Mouse (Mus musculus): ENCODE results near the gene Pafah1b2. TPM values are rescaled to one million over a fixed set of nuclear protein-coding genes. Genes with fewer than 3 reads are reported as not detected.
A peak's percentile ranks its signal among the peaks of the same experiment; 100 is the strongest.

The Pafah1b2 gene
- polyA plus RNA-seq, 1 experiment, result 111 TPM

DNA sequence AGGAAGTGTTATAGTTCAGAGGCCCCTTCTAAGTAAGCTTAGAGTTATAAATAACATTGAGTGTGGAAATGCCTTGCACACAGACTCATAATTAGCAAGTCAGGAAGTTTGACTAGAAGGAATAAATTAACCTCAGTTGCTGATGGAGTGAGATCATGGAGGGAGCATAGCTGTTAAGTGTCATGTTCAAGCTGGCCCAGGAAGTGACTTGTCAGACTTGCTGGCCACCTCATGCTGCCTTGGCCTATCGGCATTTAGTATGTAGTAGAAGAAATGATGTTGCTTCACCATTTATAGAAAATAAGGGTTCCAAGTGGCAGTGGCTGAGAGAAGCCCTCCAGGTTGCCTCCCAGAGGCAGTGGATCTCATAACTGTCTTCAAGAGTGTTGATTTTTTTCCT, 20.6 kb upstream of the Pafah1b2 start:
- Histone ChIP-seq H3K27me3 (ENCODE audit: control insufficient read depth, insufficient read depth, low read length) (no peaks in the 10 kb centered on the region), H3K4me1 (ENCODE audit: control insufficient read depth, insufficient read depth, low read length) (peaks cover 25% of the 10 kb centered on the region), H3K4me3 (replicated peaks; ENCODE audit: insufficient read depth, low read depth, low read length) (no peak overlapping the region), H3K27ac (ENCODE audit: insufficient read depth, low read length) (no peak overlapping the region)
- DNase-seq, result no peak
- WGBS, result 45% methylated on average over 1 of the region's 1 CpGs
- no peak for TF ChIP-seq POLR2A (IDR thresholded peaks at IDR 0.05; ENCODE audit: borderline replicate concordance, insufficient read depth, low read length)
- no peak for TF ChIP-seq CTCF (IDR thresholded peaks at IDR 0.05; ENCODE audit: borderline replicate concordance, insufficient read depth, low read depth, low read length)

DNA sequence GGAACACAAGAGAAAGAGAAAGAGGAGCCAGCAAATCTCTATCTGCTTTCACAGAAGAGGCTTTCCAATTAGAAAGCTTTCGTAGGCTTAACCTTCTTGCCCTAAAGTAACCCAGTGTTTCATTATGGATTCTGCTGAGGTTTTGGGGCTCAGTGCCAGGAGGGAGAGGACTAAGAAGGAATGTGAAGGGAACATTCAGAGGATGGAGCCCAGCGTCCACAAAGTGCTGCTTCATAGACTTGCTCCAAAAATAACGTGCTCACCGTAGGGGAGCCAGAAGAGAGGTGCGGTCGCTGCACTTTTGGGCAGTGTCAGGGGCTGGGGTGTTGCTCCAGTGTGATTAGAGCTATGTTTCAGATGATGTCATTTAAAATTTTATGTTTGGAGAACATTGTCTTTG, 19.7 kb upstream of the Pafah1b2 start:
- DNase-seq, result peak in 1 of 2 experiments; percentile 40
- Histone ChIP-seq H3K4me3 (replicated peaks; ENCODE audit: insufficient read depth, low read depth, low read length) (no peak overlapping the region), H3K4me1 (ENCODE audit: control insufficient read depth, insufficient read depth, low read length) (peaks cover 27% of the 10 kb centered on the region), H3K27ac (ENCODE audit: insufficient read depth, low read length) (no peak overlapping the region), H3K27me3 (ENCODE audit: control insufficient read depth, insufficient read depth, low read length) (no peaks in the 10 kb centered on the region)
- WGBS, result 14% methylated on average over 6 of the region's 6 CpGs
- no peak for TF ChIP-seq POLR2A (IDR thresholded peaks at IDR 0.05; ENCODE audit: borderline replicate concordance, insufficient read depth, low read length)
- TF ChIP-seq CTCF (IDR thresholded peaks at IDR 0.05; ENCODE audit: borderline replicate concordance, insufficient read depth, low read depth, low read length), result no peak

DNA sequence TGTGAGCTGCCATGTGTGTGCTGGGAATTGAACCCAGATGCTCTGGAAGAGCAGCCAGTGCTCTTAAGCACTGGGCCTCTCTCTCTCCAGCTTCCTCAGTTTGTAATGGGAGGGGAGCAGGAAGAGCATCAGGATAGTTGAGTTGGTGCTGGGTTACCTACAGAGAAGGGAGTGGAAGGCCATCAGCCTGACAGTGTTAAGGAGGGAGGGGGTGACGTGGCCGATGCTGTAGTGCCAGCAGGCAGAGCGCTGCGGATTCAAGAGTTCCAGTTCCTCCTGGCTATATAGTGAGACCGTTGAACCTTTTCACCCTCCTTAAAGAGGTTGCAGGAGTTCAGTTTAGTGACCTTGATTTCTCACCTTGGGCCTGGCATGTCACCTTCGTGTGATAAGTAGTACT, 18.5 kb upstream of the Pafah1b2 start:
- Histone ChIP-seq H3K4me1 (ENCODE audit: control insufficient read depth, insufficient read depth, low read length) (peaks cover 27% of the 10 kb centered on the region), H3K27me3 (ENCODE audit: control insufficient read depth, insufficient read depth, low read length) (no peaks in the 10 kb centered on the region), H3K27ac (ENCODE audit: insufficient read depth, low read length) (no peak overlapping the region), H3K4me3 (replicated peaks; ENCODE audit: insufficient read depth, low read depth, low read length) (no peak overlapping the region)
- WGBS, result 82% methylated on average over 6 of the region's 6 CpGs
- DNase-seq, result no peak
- TF ChIP-seq POLR2A (IDR thresholded peaks at IDR 0.05; ENCODE audit: borderline replicate concordance, insufficient read depth, low read length) (no peak), CTCF (IDR thresholded peaks at IDR 0.05; ENCODE audit: borderline replicate concordance, insufficient read depth, low read depth, low read length) (no peak)

DNA sequence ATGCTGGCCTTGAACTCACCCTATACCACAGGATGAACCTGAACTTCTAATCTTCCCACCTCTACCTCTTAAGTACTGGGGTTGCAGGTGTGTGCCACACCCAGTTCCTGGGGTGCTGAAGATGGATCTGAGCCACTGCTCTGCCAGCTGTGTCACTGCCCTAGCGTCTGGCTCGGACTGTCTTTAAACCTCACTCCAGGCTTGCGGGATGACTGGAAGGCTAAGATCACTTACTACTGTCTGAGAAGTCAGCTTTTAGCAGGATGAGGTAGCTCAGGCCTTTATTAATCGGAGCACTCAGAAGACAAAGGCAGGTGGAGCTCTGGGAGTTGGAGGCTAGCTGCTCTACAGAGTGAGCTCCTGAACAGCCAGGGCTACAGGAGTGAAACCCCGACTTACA, 17.7 kb upstream of the Pafah1b2 start:
- no peak for DNase-seq
- Histone ChIP-seq H3K27ac (ENCODE audit: insufficient read depth, low read length) (no peak overlapping the region), H3K4me1 (ENCODE audit: control insufficient read depth, insufficient read depth, low read length) (peaks cover 25% of the 10 kb centered on the region), H3K4me3 (replicated peaks; ENCODE audit: insufficient read depth, low read depth, low read length) (no peak overlapping the region), H3K27me3 (ENCODE audit: control insufficient read depth, insufficient read depth, low read length) (no peaks in the 10 kb centered on the region)
- TF ChIP-seq POLR2A (IDR thresholded peaks at IDR 0.05; ENCODE audit: borderline replicate concordance, insufficient read depth, low read length) (no peak), CTCF (IDR thresholded peaks at IDR 0.05; ENCODE audit: borderline replicate concordance, insufficient read depth, low read depth, low read length) (no peak)
- WGBS, result 82% methylated on average over 5 of the region's 5 CpGs

DNA sequence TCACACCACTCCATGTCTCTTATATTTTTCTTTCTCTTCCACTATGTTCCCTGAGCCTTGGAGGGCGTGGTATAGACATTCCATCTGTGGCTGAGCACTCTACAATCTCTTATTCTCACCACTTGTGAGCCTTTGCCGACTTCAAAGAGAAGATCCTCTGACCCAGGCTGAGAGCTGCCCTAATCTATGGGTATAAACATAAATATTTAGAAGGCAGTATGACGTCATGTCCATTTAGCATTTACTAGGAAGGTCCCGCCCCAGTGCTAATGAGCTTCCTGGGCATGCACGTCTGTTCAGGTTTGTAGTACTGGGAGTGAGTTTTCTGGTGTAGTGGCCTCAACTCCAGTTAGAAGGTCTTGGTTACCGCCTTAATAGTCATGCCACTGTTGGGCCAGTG, 17.0 kb upstream of the Pafah1b2 start:
- Histone ChIP-seq H3K27me3 (ENCODE audit: control insufficient read depth, insufficient read depth, low read length) (no peaks in the 10 kb centered on the region), H3K4me3 (replicated peaks; ENCODE audit: insufficient read depth, low read depth, low read length) (no peak overlapping the region), H3K4me1 (ENCODE audit: control insufficient read depth, insufficient read depth, low read length) (peaks cover 26% of the 10 kb centered on the region), H3K27ac (ENCODE audit: insufficient read depth, low read length) (no peak overlapping the region)
- DNase-seq, result no peak
- WGBS, result 83% methylated on average over 6 of the region's 6 CpGs
- TF ChIP-seq CTCF (IDR thresholded peaks at IDR 0.05; ENCODE audit: borderline replicate concordance, insufficient read depth, low read depth, low read length), result no peak
- no peak for TF ChIP-seq POLR2A (IDR thresholded peaks at IDR 0.05; ENCODE audit: borderline replicate concordance, insufficient read depth, low read length)

DNA sequence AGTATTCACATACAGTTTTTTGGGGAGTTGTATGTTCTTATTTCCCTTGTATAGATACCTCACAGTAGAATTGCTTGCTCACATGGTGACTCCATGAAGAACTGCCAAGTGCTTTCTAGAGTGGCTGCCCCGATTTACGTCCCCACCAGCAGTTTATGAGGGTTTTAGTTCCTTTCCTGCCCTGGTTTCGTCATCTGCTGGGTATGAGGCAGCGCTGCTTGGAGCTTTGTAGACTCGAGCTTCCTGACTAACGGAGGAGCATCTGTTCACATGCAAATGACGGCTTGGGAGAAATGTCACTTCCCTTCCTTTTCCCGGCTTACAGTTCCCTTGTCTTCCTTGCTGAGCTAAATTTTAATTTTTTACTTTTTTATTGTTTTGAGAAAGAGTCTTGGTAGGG, 15.5 kb upstream of the Pafah1b2 start:
- peak overlapping the region; percentile 56 for H3K27ac ChIP-seq (ENCODE audit: insufficient read depth, low read length)
- H3K4me1 ChIP-seq (ENCODE audit: control insufficient read depth, insufficient read depth, low read length), result peaks cover 27% of the 10 kb centered on the region
- H3K27me3 ChIP-seq (ENCODE audit: control insufficient read depth, insufficient read depth, low read length), result no peaks in the 10 kb centered on the region
- peak in 1 of 2 experiments; percentile 51 for DNase-seq
- H3K4me3 ChIP-seq (replicated peaks; ENCODE audit: insufficient read depth, low read depth, low read length), result no peak overlapping the region
- WGBS, result 3% methylated on average over 8 of the region's 8 CpGs
- TF ChIP-seq CTCF (IDR thresholded peaks at IDR 0.05; ENCODE audit: borderline replicate concordance, insufficient read depth, low read depth, low read length), result no peak
- TF ChIP-seq POLR2A (IDR thresholded peaks at IDR 0.05; ENCODE audit: borderline replicate concordance, insufficient read depth, low read length), result no peak

DNA sequence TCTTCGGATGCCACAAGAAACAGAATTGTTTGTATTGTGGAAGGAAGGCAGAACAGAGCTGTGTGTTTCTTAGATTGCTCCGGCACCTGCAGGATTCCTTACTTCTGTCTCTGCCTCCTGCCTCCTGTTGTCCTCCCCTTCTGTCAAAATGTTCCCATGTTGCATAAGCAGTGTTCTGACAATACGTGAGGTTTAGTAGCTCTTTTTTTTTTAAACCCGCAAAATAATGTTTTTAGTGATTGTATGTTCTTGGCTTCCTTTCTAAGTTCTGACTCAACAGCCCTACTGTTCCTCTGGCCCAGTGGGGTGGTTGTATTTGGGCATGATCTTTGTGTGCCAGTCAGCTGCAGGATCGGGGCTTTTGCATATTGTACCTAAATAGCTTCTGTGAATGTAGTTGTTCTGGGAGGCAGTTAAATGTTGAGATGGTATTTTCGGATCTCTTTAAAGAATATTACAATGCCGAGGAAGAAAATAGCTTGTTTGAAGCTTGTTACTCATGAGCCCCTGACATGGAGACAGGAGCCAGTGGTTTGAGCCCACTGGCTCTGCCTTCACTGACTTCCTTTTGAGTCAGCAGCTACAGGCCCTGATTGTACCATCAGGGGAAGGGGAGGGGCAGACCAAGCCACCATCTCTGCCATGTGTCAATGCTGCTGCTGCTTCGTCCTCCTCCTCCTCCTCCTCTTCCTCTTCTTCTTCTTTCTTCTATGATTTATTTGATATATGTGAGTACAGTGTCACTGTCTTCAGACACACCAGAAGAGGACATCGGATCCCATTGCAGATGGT, 13.8 kb upstream of the Pafah1b2 start:
- Histone ChIP-seq H3K4me1 (ENCODE audit: control insufficient read depth, insufficient read depth, low read length) (peaks cover 25% of the 10 kb centered on the region), H3K27ac (ENCODE audit: insufficient read depth, low read length) (peak overlapping the region; percentile 83; the same call in 1 of the 2 replicates), H3K4me3 (replicated peaks; ENCODE audit: insufficient read depth, low read depth, low read length) (no peak overlapping the region), H3K27me3 (ENCODE audit: control insufficient read depth, insufficient read depth, low read length) (no peaks in the 10 kb centered on the region)
- DNase-seq, result peak; percentile 42 to 72
- WGBS, result 36% methylated on average over 9 of the region's 9 CpGs
- TF ChIP-seq CTCF (IDR thresholded peaks at IDR 0.05; ENCODE audit: borderline replicate concordance, insufficient read depth, low read depth, low read length), result no peak
- TF ChIP-seq POLR2A (IDR thresholded peaks at IDR 0.05; ENCODE audit: borderline replicate concordance, insufficient read depth, low read length), result no peak

DNA sequence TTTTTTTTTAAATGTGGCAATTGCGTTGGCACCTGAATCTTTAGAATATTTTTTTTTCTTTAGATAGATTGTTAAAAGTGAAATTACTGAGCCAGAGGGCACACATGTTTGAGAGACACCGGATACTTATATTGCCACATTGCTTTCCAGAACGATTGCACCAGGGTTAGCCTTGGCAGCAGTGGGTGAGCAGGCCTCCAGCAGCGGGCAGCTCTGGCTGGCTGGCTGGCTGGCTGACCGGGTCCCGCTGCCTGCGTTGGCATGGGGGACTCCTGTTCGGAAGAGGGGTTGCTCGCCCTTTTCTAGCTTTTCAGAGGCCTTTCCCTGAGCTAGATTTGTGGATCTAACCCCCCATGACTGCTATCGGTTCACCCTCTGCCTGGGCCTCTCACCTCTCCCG, 11.1 kb upstream of the Pafah1b2 start:
- TF ChIP-seq POLR2A (IDR thresholded peaks at IDR 0.05; ENCODE audit: borderline replicate concordance, insufficient read depth, low read length) (no peak), CTCF (IDR thresholded peaks at IDR 0.05; ENCODE audit: borderline replicate concordance, insufficient read depth, low read depth, low read length) (no peak)
- peak; percentile 34 to 41 for DNase-seq
- no peak overlapping the region for H3K4me3 ChIP-seq (replicated peaks; ENCODE audit: insufficient read depth, low read depth, low read length)
- H3K27ac ChIP-seq (ENCODE audit: insufficient read depth, low read length), result 0 out of 2 replicates have a peak overlapping the region, but pooled peaks have one; percentile 33
- H3K27me3 ChIP-seq (ENCODE audit: control insufficient read depth, insufficient read depth, low read length), result no peaks in the 10 kb centered on the region
- peaks cover 31% of the 10 kb centered on the region for H3K4me1 ChIP-seq (ENCODE audit: control insufficient read depth, insufficient read depth, low read length)
- WGBS, result 25% methylated on average over 11 of the region's 11 CpGs
